12 mouse cellular contexts compared by ENCODE assay signal in genomic region chr13:59646674-59647244, GRCm38 (mm10). TPM values are rescaled to one million over a fixed set of nuclear protein-coding genes. Genes with fewer than 3 reads are reported as not detected.
DNase-seq lines count a peak whose midpoint lies in the region; ATAC-seq and TF ChIP-seq lines count a peak whose summit lies in the region.
"Had no signal": no experiment of that assay in that cellular context is flagged by ENCODE, and none has a peak within 500 bp of the region (broad histone marks: within the 10 kb centered on the region; RNA-seq: fewer than 3 reads in every experiment).

No protein-coding gene starts in this region.

- no peak for TF ChIP-seq CTCF in kidney, postnatal 0 days (IDR thresholded peaks at IDR 0.05; ENCODE audit: low read depth)

- no peak overlapping the region for H3K4me2 ChIP-seq in heart, embryonic 11.5 days
- H3K4me2 ChIP-seq in kidney, postnatal 0 days (ENCODE audit: low read length): no peak overlapping the region
- H3K4me2 ChIP-seq: neural tube, embryonic 12.5 days had no signal

- H3K4me3 ChIP-seq in heart, embryonic 11.5 days (ENCODE audit: low read depth, low read length): no peak overlapping the region
- H3K4me3 ChIP-seq in kidney, postnatal 0 days (replicated peaks; ENCODE audit: low read depth, low read length): no peak overlapping the region
- H3K4me3 ChIP-seq: heart, adult 2 months; neural tube, embryonic 12.5 days had no signal

- no peaks in the 10 kb centered on the region for H3K27me3 ChIP-seq in heart, embryonic 11.5 days (ENCODE audit: control insufficient read depth, insufficient read depth, low read length)
- H3K27me3 ChIP-seq in kidney, postnatal 0 days (ENCODE audit: insufficient read depth, low read length): no peaks in the 10 kb centered on the region
- H3K27me3 ChIP-seq: neural tube, embryonic 12.5 days had no signal

- H3K9ac ChIP-seq in heart, embryonic 11.5 days (ENCODE audit: low read depth, low read length): 0 out of 2 replicates have a peak overlapping the region, but pooled peaks have one; percentile 28
- no peak overlapping the region for H3K9ac ChIP-seq in kidney, postnatal 0 days (ENCODE audit: low read depth, low read length)
- H3K9ac ChIP-seq: neural tube, embryonic 12.5 days had no signal

- peaks cover 29% of the 10 kb centered on the region for H3K4me1 ChIP-seq in heart, embryonic 11.5 days (ENCODE audit: control insufficient read depth, insufficient read depth, low read length)
- peaks cover 4% of the 10 kb centered on the region; the same call in 1 of the 2 replicates for H3K4me1 ChIP-seq in kidney, postnatal 0 days (replicated peaks; ENCODE audit: insufficient read depth, low read length)

- ATAC-seq in heart, embryonic 11.5 days (replicated peaks; ENCODE audit: insufficient number of reproducible peaks, low FRiP score, low TSS enrichment): no peak
- ATAC-seq in kidney, postnatal 0 days (replicated peaks; ENCODE audit: low FRiP score, low read depth): peak; percentile 52; the same call in 1 of the 2 replicates

- H3K27ac ChIP-seq in heart, embryonic 11.5 days (ENCODE audit: low read depth, low read length): peak overlapping the region; percentile 35; the same call in 1 of the 2 replicates
- H3K27ac ChIP-seq in kidney, postnatal 0 days: peak overlapping the region; percentile 50
- H3K27ac ChIP-seq: heart, adult 2 months; neural tube, embryonic 12.5 days had no signal

- intact Hi-C loops in heart, postnatal 36 days (cut with DNase I): no loop called here

- 56% methylated on average over 11 of the region's 11 CpGs for WGBS in heart, embryonic 11.5 days (ENCODE audit: insufficient replicate concordance)
- WGBS in kidney, postnatal 0 days: 34% methylated on average over 11 of the region's 11 CpGs

- no peak for DNase-seq in heart, postnatal 36 days
- peak; percentile 52 for DNase-seq in testis, postnatal 10 days (ENCODE audit: low spot score)
- no peak for DNase-seq in testis, postnatal 14 days (ENCODE audit: low spot score)
- peak; percentile 66 for DNase-seq in kidney, postnatal 0 days (ENCODE audit: low spot score)
- peak; percentile 42 for DNase-seq in yolk sac, embryonic 10.5 days (ENCODE audit: low spot score)
- DNase-seq in adipocyte (ENCODE audit: low spot score): no peak
- DNase-seq in urinary bladder, postnatal 4 days (ENCODE audit: low spot score in 2 of 2): no peak

- H3K9me3 ChIP-seq in heart, embryonic 11.5 days (replicated peaks; ENCODE audit: control insufficient read depth, low read length): no peaks in the 10 kb centered on the region
- no peaks in the 10 kb centered on the region for H3K9me3 ChIP-seq in kidney, postnatal 0 days (replicated peaks; ENCODE audit: low read length)
- H3K9me3 ChIP-seq: G1E; neural tube, embryonic 12.5 days had no signal

- H3K36me3 ChIP-seq in heart, embryonic 11.5 days (ENCODE audit: control insufficient read depth, insufficient read depth, low read length): peaks cover 4% of the 10 kb centered on the region; the same call in 1 of the 2 replicates
- no peaks in the 10 kb centered on the region for H3K36me3 ChIP-seq in kidney, postnatal 0 days (ENCODE audit: insufficient read depth, low read length)

RNA-seq across cellular contexts. Expression of gene Golm1, which starts 28.9 kb away (rescaled TPM):
- polyA plus RNA-seq in heart, embryonic 11.5 days (2014; fragmentation: Nextera tagmentation; extraction: Ambion mirVana): 64.8 and 68.7 TPM in 2 replicates
- total RNA-seq in heart, postnatal 36 days (2021): 10 to 100 TPM; 14.8 to 15.4 TPM
- polyA plus RNA-seq in kidney, postnatal 0 days (2015; fragmentation: Nextera tagmentation; extraction: Ambion mirVana): 22.9 and 23.0 TPM in 2 replicates

RNA-seq across cellular contexts. Expression of gene 4921517D22Rik, which starts 47.1 kb away (rescaled TPM):
- not detected in 2 replicates for polyA plus RNA-seq in heart, embryonic 11.5 days (2014; fragmentation: Nextera tagmentation; extraction: Ambion mirVana)
- total RNA-seq in heart, postnatal 36 days (2021): not detected
- not detected in 2 replicates for polyA plus RNA-seq in kidney, postnatal 0 days (2015; fragmentation: Nextera tagmentation; extraction: Ambion mirVana)
- total RNA-seq: heart, adult 2 months; liver, adult 2 months had no signal
- polyA plus RNA-seq: G1E; heart, adult 2 months; liver, adult 2 months; neural tube, embryonic 12.5 days had no signal

Comparison
In these comparisons a context has a peak if more than half of its experiments do, and no peak if none do; other contexts are left out.
1. DNase-seq: peak in testis, postnatal 10 days (single experiment), kidney, postnatal 0 days (single experiment) and yolk sac, embryonic 10.5 days (single experiment); none in heart, postnatal 36 days (0 of 2), testis, postnatal 14 days (single experiment), adipocyte (single experiment) and urinary bladder, postnatal 4 days (0 of 2).